Mouse (Mus musculus) lung, embryonic 15.5 days (tissue): Measurements from ENCODE around the gene Als2. TPM values are rescaled to one million over a fixed set of nuclear protein-coding genes. Genes with fewer than 3 reads are reported as not detected.

ENCODE experiments used
- ATAC-seq: fragments of 200-750 bp; cut with Nextera tagmentation; 2 replicates; pipeline ENCODE4 v1.8.0; 2017; ENCODE audit warnings: moderate number of reproducible peaks, borderline replicate concordance; ENCODE audit not compliant: low FRiP score, low TSS enrichment; ENCODE audit errors: extremely low read depth
- H3K27ac ChIP-seq: fragments of 300-500 bp; sonication (generic); 2 replicates; pipeline ENCODE4 v1.5.1; 2015; ENCODE audit warnings: moderate library complexity, mild to moderate bottlenecking, inconsistent platforms
- H3K27me3 ChIP-seq: fragments of 300-500 bp; sonication (generic); 2 replicates; pipeline ENCODE4 v1.6.1; 2015; ENCODE audit warnings: inconsistent platforms
- H3K36me3 ChIP-seq: fragments of 300-500 bp; sonication (generic); 2 replicates; pipeline ENCODE4 v1.6.1; 2015; ENCODE audit warnings: inconsistent platforms
- H3K4me1 ChIP-seq: fragments of 300-500 bp; sonication (generic); 2 replicates; pipeline ENCODE4 v1.6.1; 2015; ENCODE audit warnings: inconsistent platforms
- H3K4me2 ChIP-seq: fragments of 300-500 bp; sonication (generic); 2 replicates; pipeline ENCODE4 v1.6.1; 2015; ENCODE audit warnings: inconsistent platforms, mild to moderate bottlenecking, moderate library complexity
- H3K4me3 ChIP-seq: fragments of 300-500 bp; sonication (generic); 2 replicates; pipeline ENCODE4 v1.5.1; 2015; ENCODE audit warnings: mild to moderate bottlenecking, inconsistent platforms
- H3K9ac ChIP-seq: fragments of 300-500 bp; sonication (generic); 2 replicates; pipeline ENCODE4 v1.6.1; 2015; ENCODE audit warnings: inconsistent platforms
- H3K9me3 ChIP-seq: fragments of 300-500 bp; sonication (generic); 2 replicates; pipeline ENCODE4 v1.6.1; 2016; ENCODE audit warnings: inconsistent platforms
- WGBS: fragments of 180-500 bp; shearing (Covaris S2); methylation state at CpG from one replicate; pipeline ENCODE4 v1.1.7; 2015; 5-methylcytosine and 5-hydroxymethylcytosine counted together
- polyA plus RNA-seq: library from polyadenylated mRNA; unstranded; fragments of >200 nt; fragmentation: Nextera tagmentation; extraction: Ambion mirVana; gene quantifications from 2 replicates; pipeline ENCODE4 v1.2.1, GENCODE M21; 2015

The Als2 gene
- polyA plus RNA-seq, 1 experiment from 2014 or later: 10.7 TPM

DNA sequence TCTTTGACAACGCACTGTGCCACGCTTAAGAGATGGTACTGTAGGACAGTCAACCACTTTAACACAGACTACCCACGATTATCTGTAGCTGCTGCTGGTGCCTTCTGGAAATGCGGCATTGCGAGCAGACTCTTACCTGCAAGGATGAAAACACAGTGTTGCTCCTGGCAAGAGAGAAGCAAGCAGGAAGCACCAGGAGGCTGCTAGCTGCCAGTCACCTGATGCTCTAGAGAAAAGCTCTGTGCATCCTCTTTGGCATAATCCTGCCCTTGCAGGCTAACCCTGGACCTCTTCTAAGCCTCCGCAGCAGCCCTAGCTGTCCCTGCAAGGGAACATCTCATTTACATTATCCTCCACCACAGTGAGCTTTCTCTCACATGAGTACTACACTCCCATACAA, 75.6 kb downstream of the Als2 start:
- 86% methylated on average over 6 of the region's 6 CpGs for WGBS
- Histone ChIP-seq H3K4me3 (no peak overlapping the region), H3K27me3 (no peaks in the 10 kb centered on the region), H3K27ac (no peak overlapping the region), H3K9ac (no peak overlapping the region), H3K36me3 (peaks cover 10% of the 10 kb centered on the region), H3K4me1 (no peaks in the 10 kb centered on the region), H3K4me2 (no peak overlapping the region), H3K9me3 (no peaks in the 10 kb centered on the region)
- ATAC-seq: no peak

DNA sequence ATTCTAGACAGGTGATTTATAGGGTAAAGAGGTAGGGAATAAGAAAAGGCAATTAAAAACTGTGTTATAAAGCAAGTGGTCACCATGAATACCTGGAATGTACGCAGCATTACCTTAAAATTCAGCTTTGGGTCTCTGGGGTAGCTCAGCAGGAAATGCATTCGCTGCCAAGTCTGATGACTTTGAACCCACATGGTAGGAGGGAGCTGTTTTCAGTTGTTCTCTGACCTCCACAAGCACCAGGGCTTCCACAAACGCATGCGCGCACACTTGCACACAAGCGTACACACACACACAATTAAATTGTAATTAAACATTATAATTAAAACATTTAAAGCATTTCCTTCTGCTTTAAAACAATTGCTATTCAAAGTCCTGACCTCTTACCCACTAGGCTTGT, 76.2 kb downstream of the Als2 start:
- H3K4me2 ChIP-seq: no peak overlapping the region
- 87% methylated on average over 6 of the region's 6 CpGs for WGBS
- no peak overlapping the region for H3K27ac ChIP-seq
- H3K9me3 ChIP-seq: no peaks in the 10 kb centered on the region
- no peaks in the 10 kb centered on the region for H3K27me3 ChIP-seq
- no peak overlapping the region for H3K4me3 ChIP-seq
- no peak overlapping the region for H3K9ac ChIP-seq
- peaks cover 8% of the 10 kb centered on the region for H3K36me3 ChIP-seq
- no peaks in the 10 kb centered on the region for H3K4me1 ChIP-seq
- no peak for ATAC-seq

DNA sequence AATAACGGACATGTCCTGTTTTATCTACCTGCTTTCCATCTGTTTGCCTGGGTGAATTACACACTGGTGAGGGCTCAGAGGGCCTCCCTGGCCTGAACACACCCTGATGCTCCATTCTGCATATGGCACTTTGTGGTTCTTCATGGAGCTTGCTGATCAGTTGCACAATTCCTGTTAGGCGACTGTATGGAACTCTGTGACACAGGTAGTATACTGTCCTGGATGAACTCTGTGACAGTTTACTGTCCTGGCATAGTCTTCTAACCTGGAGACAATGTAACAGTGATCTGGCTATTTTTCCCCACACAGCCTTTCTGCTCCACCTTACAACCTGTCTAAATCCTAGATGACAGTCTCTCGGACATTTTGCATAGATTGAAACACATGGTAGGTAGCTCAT, 77.9 kb downstream of the Als2 start:
- no peaks in the 10 kb centered on the region for H3K4me1 ChIP-seq
- ATAC-seq: no peak
- WGBS: 76% methylated on average over 3 of the region's 3 CpGs

DNA sequence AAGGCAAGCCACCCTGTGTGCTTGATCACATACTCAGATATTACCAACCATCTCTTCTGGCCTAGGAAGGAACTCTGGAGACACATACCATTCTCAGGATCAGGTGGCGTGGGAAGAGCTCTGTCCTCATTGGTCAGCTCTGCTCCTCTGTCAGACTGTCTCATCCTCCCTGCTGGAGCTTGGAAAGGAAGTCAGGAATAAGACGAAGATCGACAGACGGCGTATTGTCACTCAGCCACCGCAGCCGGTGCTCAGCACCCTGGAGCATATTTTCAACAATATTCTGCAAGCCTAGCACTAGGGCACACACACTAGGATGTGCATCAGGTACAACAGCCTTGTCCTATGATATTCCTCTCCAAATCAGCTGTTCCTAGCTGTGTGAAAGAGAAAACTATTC, 78.5 kb downstream of the Als2 start:
- Histone ChIP-seq H3K4me1 (no peaks in the 10 kb centered on the region), H3K4me3 (no peak overlapping the region), H3K27me3 (no peaks in the 10 kb centered on the region), H3K9me3 (no peaks in the 10 kb centered on the region), H3K9ac (no peak overlapping the region), H3K27ac (no peak overlapping the region), H3K4me2 (no peak overlapping the region), H3K36me3 (peaks cover 7% of the 10 kb centered on the region)
- no peak for ATAC-seq
- 82% methylated on average over 7 of the region's 7 CpGs for WGBS

More for the DNA sequence above, 77.9 kb downstream of the Als2 start:
- H3K9me3 ChIP-seq: no peaks in the 10 kb centered on the region
- H3K4me3 ChIP-seq: no peak overlapping the region
- no peaks in the 10 kb centered on the region for H3K27me3 ChIP-seq
- H3K27ac ChIP-seq: no peak overlapping the region
- H3K4me2 ChIP-seq: no peak overlapping the region
- H3K9ac ChIP-seq: no peak overlapping the region
- peaks cover 8% of the 10 kb centered on the region for H3K36me3 ChIP-seq

DNA sequence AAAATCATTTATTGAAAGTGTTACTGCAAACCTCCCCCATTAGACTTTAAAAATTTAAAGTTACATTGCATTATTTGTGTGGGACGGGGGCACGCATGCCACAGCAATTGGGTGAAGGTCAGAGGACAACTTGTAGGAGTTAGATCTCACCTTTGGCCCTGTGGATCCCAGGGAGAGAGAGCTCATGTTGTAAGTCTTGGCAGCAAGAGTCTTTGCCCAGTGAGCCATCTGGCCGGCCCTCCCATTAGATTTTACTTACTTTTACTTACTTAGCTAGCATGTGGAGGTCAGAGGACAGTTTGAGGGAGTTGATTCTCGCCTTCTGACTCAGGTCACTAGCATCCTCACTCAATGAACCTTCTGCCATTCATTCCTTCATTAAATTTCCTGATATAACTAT, 79.2 kb downstream of the Als2 start:
- Histone ChIP-seq H3K4me3 (no peak overlapping the region), H3K27me3 (no peaks in the 10 kb centered on the region), H3K27ac (no peak overlapping the region), H3K36me3 (peaks cover under 1% of the 10 kb centered on the region; the same call in 1 of the 2 replicates), H3K9ac (no peak overlapping the region), H3K4me2 (no peak overlapping the region), H3K9me3 (no peaks in the 10 kb centered on the region), H3K4me1 (no peaks in the 10 kb centered on the region)
- no peak for ATAC-seq
- 78% methylated on average over 4 of the region's 4 CpGs for WGBS

DNA sequence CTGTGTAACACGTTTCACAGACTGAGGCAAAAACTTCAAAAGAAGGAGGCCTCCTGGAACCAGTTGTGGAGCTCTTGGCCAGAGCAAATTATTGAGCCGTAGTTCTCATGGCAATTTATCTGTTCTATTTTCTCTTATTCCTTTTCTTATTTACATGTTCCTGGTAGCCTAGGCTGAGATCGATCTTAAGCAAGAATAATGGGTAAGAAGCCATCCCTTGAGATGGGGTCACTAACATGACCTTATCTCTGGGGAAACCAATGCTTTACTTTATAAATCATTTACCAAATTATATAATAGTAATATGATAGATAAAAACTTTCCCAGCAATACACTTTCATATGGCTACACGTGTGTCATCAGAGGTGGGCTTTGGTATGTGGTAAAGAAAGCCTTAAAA, 84.7 kb downstream of the Als2 start:
- H3K36me3 ChIP-seq: no peaks in the 10 kb centered on the region
- H3K27me3 ChIP-seq: no peaks in the 10 kb centered on the region
- H3K4me1 ChIP-seq: no peaks in the 10 kb centered on the region
- no peak overlapping the region for H3K4me3 ChIP-seq
- WGBS: 63% methylated on average over 4 of the region's 4 CpGs
- no peak overlapping the region for H3K27ac ChIP-seq
- no peak overlapping the region for H3K4me2 ChIP-seq
- no peak for ATAC-seq
- H3K9me3 ChIP-seq: no peaks in the 10 kb centered on the region
- H3K9ac ChIP-seq: no peak overlapping the region

DNA sequence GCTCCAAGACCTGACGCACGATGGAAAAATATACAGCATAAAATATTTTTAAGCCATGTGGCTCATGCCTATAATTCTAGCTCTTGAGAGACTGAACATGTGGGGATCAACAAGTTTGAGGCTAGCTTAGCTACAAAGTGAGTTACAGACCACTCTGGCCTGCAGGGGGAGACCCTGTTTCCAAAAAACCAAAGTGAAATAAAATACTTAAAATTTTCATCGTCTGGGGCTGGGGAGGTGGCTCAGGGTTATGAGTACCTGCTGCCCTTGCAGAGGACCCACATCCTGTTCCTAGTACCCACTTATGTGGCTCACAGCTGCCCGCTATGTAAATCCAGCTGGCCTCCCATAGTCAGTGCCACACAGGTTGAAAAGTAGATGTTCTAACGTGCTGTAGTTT, 86.5 kb downstream of the Als2 start:
- no peak for ATAC-seq
- Histone ChIP-seq H3K4me1 (no peaks in the 10 kb centered on the region), H3K36me3 (no peaks in the 10 kb centered on the region), H3K4me3 (no peak overlapping the region), H3K27me3 (no peaks in the 10 kb centered on the region), H3K9ac (no peak overlapping the region), H3K9me3 (no peaks in the 10 kb centered on the region), H3K4me2 (no peak overlapping the region), H3K27ac (no peak overlapping the region)
- 66% methylated on average over 5 of the region's 5 CpGs for WGBS

DNA sequence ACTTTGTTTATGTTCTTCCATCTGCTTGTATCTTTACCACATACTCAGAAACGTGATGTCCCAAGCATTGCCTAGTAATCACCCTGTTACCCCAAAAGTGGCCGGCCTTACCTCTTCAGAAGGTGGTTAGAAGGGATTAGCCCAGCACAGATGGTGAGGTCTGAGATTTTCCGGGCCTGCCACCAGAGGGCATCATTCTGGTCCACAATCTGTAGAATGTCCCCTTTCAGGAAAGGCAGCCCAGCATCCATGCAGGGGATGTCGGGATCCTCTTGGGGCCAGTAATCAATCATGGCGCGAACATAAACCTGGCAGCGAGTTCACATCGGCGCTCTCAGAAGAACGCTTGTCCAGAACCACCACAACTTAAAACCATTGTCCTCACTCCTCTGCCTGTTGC, 92.5 kb downstream of the Als2 start:
- Histone ChIP-seq H3K9me3 (no peaks in the 10 kb centered on the region), H3K4me1 (no peaks in the 10 kb centered on the region), H3K36me3 (no peaks in the 10 kb centered on the region), H3K4me3 (no peak overlapping the region), H3K4me2 (no peak overlapping the region), H3K9ac (no peak overlapping the region), H3K27me3 (no peaks in the 10 kb centered on the region), H3K27ac (no peak overlapping the region)
- ATAC-seq: no peak
- WGBS: 71% methylated on average over 10 of the region's 10 CpGs

DNA sequence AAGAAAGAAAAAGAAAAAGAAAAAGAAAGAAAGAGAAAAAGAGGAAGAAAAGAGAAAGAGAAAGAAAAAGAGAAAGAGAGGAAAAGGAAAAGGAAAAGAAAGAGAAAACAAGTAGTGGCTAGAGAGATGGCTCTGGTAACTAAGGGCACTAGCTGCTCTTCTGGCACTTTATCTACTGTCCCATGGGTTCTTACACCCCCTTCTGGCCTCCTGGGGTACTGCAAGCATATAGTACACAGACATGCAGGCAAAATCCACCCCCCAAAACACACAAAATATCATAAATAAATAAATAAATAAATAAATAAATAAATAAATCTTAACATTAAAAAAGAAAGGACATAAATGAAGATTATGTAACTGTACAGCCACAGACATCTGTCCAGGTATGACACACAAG, 94.2 kb downstream of the Als2 start:
- H3K9me3 ChIP-seq: no peaks in the 10 kb centered on the region
- no peak for ATAC-seq
- H3K9ac ChIP-seq: no peak overlapping the region
- no peak overlapping the region for H3K4me2 ChIP-seq
- H3K27ac ChIP-seq: no peak overlapping the region
- no peaks in the 10 kb centered on the region for H3K36me3 ChIP-seq
- no peaks in the 10 kb centered on the region for H3K4me1 ChIP-seq
- H3K4me3 ChIP-seq: no peak overlapping the region
- H3K27me3 ChIP-seq: no peaks in the 10 kb centered on the region

DNA sequence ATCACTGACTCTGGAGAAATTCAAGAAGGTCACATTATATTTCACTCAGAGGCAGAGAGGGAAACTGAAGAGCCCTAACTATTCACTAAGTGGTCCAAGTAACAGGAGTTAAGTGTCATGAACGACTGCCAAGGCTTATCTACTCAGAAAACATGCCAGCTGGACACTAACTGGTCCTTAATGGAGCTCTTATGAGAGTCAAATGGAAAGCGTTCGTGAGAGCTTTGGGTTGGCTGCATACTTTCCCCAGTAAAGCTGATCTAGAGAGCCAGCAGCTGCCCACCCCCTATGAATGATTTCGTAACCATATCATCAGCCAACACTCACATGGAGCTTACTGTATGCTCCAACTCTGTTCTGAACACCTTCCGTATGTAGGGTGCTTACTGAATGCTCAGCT, 102.6 kb downstream of the Als2 start:
- ATAC-seq: peak; percentile 91
- H3K4me1 ChIP-seq: peaks cover 8% of the 10 kb centered on the region; the same call in 1 of the 2 replicates
- no peaks in the 10 kb centered on the region for H3K27me3 ChIP-seq
- H3K27ac ChIP-seq: peak overlapping the region; percentile 64; the same call in 1 of the 2 replicates
- no peak overlapping the region for H3K9ac ChIP-seq
- H3K4me3 ChIP-seq: no peak overlapping the region
- H3K4me2 ChIP-seq: 0 out of 2 replicates have a peak overlapping the region, but pooled peaks have one; percentile 8
- WGBS: 18% methylated on average over 5 of the region's 5 CpGs
- no peaks in the 10 kb centered on the region for H3K36me3 ChIP-seq
- H3K9me3 ChIP-seq: no peaks in the 10 kb centered on the region

DNA sequence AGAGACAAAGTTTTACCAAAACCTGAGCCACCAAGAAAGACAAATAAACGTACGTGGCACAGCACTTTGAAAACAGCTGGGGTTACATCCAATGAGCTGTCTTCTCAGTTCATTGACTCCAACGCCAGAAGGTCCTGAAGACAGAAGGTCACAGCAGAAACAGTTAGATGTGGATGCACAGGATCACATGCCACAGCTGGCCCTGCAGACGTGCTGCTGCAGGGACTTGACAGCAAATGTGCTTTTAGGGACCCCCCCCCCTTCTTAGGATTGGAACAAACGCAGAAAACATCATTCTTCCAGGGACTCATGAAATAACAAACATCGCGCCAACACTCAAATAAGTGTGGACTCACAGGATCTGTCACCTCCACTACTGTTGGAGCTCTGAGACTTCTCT, 108.2 kb downstream of the Als2 start:
- Histone ChIP-seq H3K4me2 (no peak overlapping the region), H3K9me3 (no peaks in the 10 kb centered on the region), H3K36me3 (no peaks in the 10 kb centered on the region), H3K4me1 (0 out of 2 replicates have a peak, but pooled peaks cover under 1% of the 10 kb centered on the region), H3K27ac (no peak overlapping the region), H3K9ac (no peak overlapping the region), H3K27me3 (no peaks in the 10 kb centered on the region), H3K4me3 (no peak overlapping the region)
- 34% methylated on average over 7 of the region's 7 CpGs for WGBS
- ATAC-seq: peak; percentile 55; the same call in 1 of the 2 replicates

DNA sequence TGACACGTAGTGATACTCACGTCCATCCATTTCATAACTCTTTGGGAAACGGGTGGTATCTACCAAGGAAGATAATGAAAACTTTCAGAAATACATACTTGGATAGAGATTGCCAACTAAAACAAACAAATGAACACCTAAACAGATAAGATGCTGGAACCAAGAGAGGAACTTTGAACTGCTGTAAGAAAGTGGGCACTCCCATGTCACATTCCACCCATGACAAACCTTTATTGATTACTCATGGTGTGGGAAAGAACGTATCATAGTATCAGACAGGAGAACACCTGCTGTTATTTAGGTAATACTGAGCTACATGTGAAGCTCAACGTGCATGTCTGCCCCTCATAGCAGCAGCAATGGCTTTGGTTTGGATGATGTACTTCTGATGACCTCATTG, 111.5 kb downstream of the Als2 start:
- H3K36me3 ChIP-seq: no peaks in the 10 kb centered on the region
- no peak for ATAC-seq
- no peak overlapping the region for H3K27ac ChIP-seq
- H3K9ac ChIP-seq: no peak overlapping the region
- no peaks in the 10 kb centered on the region for H3K27me3 ChIP-seq
- no peaks in the 10 kb centered on the region for H3K4me1 ChIP-seq
- H3K4me2 ChIP-seq: no peak overlapping the region
- WGBS: 54% methylated on average over 5 of the region's 5 CpGs
- H3K9me3 ChIP-seq: no peaks in the 10 kb centered on the region
- no peak overlapping the region for H3K4me3 ChIP-seq
